Mouse (Mus musculus): ENCODE results near the gene Npffr2.

- no peak for TF ChIP-seq CTCF (IDR thresholded peaks at IDR 0.05; ENCODE audit: low read depth)
- no peak for TF ChIP-seq EP300 (IDR thresholded peaks at IDR 0.05; ENCODE audit: low read depth)
Observed at GRCm38 (mm10) chr5:89592301-89592700, 65.1 kb downstream of the Npffr2 start.
